Mouse (Mus musculus) NIH3T3 (cell line): ENCODE measurements around the gene Sppl3.

Source experiments
- DNase-seq: peaks from one replicate; pipeline ENCODE4 v3.0.0-alpha.2; 2012; ENCODE audit warnings: low read depth

Gene Sppl3

DNA sequence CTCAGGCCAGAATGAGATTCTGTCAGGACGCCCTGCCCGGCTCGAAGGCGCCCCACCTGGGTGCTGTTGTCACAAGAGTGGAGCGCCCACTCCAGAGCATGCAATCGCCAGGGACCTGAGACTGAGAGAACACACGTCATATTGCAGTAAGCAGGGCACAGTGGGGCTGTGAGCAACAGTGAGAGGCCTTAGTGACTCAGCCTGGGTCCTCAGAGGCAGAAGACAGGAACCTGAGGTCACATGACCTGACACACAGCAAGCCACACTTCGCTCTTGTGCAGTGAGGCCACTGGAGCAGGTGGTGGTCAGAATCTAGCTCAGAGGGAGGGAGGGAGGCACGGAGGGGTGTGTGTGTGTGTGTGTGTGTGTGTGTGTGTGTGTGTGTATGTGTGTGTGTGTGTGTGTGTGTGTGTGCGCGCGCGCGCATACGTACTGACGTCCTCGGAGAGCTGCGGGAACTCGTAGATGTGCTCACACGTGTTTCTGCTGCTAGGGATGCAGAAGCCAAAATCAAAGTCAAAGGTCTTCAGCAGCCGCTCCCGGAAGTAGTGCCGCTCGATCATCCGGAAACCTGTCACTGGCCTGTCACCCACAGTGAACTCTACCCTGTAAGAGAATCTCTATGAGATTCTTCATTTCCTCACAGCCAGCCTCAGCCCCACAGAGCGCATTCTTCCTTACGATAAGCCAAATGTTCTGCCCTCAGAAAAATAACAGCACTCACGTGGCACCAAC, 115.8 kb downstream of the Sppl3 start:
- DNase-seq, result no peak

DNA sequence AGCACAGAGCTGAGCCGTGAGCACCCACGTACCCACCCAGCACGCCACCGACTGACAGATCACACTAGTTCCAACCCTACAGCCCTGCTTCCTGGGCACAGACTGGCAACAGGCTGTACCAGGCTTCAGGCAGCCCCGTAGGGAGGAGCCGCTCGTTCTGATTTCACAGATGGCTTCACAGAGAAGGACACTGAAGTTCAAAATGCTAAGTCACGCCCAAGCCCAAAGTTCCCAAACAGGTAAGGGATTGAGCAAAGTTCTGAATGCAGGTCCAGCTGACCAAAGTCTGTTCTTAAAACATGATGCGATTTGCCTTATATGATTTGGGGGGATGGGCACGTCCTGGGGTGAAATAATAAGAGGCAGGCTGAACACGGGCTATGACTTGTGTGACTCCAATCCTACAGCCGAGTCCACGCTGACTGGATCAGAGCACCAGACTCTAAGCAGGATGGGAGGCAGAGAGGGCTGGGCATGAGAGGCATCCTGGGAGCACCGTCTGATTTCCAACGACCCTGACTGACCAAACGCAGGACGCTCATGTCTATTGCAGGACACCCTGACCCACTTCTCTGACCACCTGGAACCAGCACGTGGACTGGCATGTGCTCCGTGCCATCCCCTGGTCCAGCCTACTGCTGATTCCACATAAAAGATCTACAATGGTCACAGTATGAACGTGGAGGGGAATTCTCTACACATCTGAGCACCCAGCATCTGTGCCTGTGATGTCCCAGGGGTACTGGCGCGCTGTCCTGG, 116.7 kb downstream of the Sppl3 start:
- DNase-seq, result no peak

DNA sequence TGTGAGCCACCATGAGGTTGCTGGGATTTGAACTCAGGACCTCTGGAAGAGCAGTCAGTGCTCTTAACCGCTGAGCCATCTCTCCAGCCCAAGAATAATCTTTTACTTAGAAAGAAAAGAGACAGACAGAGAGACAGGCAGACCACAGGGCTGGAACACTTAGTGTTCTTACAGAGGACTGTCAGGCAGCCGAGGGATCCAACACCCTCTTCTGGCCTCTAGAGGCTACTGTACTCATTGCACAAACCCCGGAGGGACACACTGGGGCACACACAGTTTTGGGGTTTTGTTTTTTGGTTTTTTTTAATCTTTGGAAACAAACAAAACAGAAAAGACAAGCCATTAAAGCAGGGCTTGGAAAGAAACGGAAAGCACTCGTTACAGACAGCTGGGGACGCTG, 118.4 kb downstream of the Sppl3 start:
- DNase-seq, result no peak

DNA sequence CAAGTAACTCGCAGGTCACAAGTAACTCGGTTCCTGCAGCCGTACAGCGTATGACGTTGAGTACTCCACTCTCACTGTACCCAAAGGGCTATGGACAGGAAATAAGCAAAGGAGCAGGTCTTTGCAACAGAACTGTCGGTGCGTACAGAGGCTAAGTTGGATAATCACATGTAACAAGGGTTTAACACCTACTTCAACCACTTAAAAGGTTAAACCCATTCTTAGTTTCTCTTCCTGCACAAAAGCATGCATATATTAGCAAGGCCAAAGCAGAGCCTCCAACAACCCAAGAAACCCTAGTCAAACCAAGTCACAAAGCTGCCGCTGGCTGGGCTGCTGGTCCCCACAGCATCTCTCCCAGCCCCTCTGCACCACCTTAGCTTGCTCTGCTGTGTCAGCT, 121.5 kb downstream of the Sppl3 start:
- DNase-seq, result no peak

DNA sequence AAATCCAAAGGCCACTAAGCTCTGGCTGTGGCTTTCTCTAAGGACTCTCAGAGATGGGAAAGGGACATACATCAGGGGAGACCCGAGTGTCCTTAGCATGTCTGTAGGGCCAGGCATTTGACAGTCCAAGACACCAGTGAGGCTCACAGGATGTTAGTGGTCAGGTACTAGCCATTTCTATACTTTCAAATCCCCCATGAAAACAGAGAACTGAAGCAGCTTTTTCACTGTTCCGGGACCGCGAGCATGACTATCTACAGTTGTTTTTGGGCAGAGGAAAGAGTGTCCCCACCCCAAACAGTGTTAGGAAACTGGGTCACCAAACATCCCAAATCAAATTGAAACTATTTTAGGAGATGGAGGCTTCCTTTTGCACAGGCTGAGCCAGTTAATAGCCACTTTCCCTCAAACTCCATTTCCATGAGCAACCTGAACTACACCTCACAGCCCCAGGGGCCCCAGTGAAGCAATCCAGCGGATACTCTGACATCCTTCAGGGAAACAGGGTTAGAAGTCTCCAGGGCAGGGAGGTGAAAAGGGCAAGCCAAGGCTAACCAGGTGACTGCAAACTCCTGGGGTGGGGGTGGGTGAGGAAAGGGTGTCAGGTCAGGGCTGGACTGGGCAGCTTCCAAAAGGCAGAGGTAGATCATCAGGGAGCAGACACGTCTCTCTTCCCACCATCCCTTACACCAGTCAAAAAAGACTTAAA, 122.6 kb downstream of the Sppl3 start:
- DNase-seq, result no peak

DNA sequence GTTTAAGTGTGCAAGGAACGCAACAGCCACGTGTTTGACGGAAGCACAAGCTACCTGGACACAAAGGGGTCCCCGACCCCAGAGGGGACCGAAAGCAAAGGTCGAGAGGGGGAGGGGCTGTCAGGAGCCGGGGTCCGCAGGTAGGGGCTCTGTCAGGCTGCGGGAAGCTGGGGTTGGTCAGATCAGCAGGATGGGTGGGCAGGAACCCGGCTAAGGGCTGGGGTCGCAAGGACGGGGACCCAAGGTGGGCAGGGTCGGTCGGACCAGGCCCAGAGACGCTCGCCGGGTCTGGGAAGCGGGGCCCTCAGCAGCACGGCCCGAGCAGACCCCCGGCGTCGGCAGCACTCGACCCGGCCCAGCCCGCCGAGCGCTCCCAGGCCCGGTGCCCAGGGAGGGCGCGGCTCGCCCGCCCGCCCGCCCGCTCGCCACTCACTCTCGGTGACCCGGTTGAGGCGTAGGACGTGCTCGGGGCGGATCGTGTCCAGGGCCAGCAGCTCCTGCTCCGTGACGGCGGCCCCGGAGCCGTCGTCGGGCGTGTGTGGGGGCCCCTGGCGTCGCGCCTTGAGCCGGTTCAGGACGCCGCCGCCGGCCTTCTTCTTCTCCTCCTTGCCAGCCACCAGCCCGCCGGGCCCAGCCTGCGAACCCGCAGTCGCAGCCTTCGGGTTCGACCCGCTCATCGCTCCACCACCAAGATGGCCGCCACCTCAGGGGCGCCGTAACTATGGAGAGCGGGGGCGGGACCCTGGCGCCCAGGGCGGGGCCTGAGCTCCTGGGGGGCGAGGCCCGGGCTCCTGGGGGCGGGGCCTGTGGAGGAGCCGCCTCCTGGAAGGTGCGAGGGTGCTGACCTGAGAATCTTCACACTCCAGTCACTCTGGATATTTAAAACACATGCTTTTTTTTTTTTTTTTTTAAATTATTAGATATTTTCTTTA, 123.6 kb downstream of the Sppl3 start, which contains the start of gene Unc119b:
Gene Unc119b (minus strand): TSS at position 742 of the 932 bp plus-strand sequence.
- peak; percentile 94 for DNase-seq

DNA sequence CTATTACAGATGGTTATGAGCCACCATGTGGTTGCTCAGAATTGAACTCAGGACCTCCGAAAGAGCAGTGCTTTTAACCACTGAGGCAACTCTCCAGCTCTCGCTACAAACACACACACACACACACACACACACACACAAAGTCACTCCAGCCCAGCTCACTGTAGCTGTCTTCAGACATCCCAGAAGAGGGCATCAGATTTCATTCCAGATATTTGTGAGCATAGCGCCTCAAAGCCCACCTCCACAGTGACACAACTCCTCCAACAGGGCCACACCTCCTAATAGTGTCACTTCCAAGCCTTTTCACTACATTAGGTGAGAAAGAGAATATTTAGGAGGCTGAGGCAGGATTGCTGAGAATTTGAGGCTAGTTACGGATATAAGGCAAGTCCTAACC, 128.2 kb downstream of the Sppl3 start:
- DNase-seq, result peak; percentile 46

DNA sequence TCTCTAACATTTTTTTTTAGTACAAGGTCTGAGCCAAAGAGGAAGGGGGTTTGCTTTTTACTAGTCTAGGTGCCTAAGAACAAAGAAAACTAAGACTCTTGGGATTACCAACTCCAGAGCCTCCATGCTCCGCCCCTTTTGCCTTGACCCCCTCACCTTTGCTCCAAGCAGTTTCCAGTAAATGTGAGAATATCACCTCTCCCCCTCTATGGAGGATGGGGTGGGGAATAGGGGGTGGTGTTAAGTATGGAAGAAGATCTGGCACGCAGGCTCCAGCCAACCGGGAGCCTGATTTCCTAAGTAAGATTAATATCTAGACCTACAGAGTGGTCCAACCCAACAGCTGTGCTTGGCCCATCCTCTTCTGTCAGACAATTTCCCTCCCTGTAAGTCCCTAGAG, 129.8 kb downstream of the Sppl3 start:
- DNase-seq, result no peak

DNA sequence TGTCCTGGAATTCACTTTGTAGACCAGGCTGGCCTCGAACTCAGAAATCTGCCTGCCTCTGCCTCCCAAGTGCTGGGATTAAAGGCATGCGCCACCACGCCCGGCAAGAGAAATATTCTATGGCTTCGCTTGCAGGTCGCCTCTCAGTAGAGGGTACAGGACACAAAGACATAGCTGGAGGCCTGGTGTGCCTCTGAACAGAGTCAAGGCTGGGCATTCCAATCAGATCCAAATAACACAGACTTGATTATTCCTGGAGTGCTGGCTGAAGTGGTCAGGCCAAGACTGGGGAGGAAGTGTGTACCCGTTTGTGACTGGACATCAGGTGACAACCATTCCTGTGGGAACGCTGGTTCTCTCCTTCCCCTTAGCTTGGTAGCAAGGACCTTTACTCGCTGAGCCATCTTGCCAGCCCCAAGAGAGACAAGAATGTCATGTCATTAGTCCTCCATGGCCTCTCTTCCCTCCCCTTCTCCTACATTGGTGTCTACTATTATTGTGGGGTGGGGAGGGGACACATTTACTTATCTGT, 131.3 kb downstream of the Sppl3 start:
- DNase-seq, result no peak

DNA sequence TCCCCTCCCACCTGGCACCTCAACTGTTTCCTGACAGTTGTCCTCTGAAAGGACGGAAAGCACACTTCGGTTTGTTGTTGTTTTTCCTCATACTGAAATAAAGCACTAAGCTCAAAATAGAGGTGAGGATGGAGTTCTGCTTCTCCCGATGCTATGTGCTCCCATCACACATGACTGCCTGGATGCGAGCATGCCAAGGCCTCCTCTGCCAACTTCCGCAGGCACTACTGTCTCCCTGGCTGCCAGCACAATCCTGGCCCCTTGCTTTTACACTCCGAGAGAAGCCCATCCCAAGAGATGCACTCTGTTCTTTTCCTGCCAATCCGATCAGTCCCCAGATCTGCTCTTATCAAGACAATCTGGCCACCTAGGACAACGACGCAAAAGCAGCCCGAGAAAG, 132.6 kb downstream of the Sppl3 start:
- no peak for DNase-seq

DNA sequence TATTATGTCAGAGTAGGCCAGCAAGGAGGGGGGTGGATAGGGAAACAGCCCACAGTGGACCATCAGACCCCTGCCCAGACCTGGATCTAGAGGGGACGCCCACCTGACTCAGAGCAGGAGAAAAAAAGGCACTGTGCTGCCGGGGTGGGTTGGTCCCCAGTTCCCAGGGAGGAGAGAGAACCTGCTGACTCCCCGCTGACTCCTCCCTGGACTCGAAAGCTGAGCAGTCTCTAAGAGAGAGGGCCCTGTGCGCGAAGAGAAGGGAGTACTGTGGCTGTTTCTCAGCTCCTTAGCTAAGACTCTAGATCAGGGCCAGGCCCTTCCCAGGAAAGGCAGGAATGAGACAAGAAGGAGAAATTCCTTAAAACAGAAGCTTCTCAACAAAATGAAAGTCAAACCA, 133.5 kb downstream of the Sppl3 start:
- no peak for DNase-seq

DNA sequence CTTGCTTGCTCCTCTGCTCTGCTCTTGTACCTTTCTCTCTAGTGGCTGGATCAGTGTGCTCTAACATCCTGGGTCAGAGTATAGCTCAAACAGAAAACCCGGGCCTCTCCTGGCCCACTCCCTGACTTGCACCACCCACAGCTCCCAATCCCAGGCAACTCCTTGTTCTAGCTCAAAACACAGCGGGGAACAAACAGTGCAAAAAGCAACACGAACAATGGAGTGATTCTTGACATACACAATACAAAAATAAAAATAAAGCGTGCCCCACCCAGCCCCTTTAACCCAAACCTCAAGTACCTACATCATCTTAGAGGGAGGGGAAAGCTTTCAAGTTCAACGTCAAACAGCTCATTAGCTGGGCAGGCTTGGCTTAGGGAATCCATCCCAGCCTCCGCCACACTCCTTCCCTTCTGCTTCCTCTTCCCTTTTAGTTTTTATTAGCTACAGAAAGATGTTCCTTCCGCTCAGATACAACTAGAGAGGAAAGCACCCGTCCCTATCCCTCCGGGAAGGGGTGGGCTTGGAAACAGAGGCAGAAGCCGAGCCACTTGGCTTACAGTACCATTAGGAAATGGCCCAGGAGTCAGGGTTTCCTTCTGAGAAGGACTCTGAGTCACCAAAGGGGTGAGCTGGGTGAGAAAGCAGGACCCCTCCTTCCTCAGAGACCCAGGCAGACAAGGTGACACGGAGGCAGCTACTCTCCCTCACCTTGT, 134.5 kb downstream of the Sppl3 start:
- no peak for DNase-seq

DNA sequence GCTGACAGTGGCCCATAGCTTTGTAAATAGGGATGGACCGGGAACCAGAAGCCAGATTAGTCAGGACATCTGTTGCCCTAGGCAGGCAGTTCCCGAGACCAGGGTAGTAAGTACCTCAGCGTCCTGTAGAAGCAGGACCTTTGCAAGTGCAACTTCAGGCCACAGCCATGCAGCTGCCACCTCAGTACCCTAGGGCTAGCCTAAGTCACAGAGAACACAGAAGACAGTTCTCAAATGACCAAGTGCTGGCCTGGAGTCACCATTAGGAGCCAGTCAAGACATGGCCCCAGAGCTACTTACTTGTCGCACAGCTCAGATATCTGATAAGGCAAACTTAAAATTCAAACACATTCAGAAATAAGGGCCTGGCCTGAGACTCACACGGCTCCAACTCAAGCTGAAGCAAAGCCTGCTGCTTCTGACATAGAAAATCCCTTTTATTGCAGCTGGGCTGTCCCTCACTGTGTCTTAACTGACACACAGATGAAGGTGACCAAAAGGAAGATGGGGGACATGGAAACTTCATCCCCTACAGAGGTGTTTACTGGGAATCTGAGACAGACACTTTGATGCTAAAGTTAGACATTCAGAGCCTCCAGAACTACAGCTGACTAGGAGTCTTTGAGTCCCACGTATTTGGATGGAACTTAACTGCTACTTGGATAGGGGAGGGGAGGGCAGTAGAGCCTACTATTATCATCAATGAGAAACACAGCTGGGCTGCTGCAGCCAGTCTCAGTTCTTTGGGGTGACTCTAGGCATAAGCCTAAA, 135.2 kb downstream of the Sppl3 start:
- DNase-seq, result no peak

DNA sequence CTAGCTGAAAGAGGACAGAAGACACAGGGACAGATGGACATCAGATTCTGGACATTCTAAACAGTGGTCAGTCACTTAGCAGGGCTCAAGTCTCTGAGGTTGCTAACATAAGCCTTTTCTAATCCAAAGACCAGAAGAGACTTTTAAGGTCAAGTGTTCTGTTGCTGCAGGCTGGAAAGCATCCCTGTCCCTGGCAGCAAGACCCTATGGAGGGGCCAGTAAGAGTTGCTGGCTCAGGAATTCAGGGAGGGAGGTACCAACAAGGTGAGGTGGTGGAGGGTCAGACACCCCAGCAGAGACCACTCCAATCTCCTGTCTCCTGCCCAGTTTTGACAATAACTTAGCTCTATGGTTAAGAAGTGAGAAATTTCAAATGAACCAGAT, 135.8 kb downstream of the Sppl3 start:
- DNase-seq, result no peak

DNA sequence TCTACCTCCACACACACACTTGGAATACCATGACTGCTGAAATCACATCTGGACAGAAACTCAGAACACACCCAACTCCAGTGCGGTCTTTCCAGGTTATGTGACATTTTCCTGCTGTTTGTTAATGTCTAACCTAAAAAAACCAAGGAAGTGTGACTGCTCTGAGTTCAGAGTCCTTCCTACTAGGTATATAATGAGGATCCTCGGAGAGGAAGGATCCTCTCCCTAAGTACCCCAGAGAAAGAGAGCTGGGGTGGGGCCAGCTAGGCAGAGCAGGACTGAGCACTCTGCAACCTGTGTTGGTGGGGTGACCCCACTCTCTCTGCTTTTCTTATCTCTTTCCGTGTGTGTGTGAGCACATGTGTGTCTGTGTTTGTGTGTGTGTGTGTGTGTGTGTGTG, 136.5 kb downstream of the Sppl3 start:
- no peak for DNase-seq

DNA sequence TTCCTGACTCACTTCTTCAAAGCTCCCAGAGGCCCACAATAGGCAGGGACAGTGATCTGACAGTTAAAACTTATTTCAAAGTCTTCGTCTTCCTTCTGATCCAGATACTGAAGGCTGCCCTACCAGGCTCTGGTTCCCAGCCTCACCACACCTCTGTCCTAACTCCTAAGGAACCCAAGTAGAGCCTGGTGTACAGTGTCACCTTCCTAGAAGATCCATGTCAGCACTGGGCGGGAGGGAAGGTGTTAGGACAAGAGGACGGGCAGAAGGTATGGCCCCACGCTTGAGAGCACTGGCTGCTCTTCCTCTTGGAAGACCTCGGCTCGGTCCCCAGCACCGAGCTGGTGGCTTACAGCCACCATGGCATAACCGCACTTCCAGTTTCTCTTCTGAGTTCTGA, 137.4 kb downstream of the Sppl3 start:
- DNase-seq, result no peak
